Mouse (Mus musculus) forelimb bud, embryonic 11.5 days (tissue): ENCODE measurements around the gene Olfr963.
"Not testable (repeated sequence)": the region's sequence is repeated elsewhere in the genome, so short reads cannot be mapped to it uniquely, and the experiment has no call there.

Source experiments
- DNase-seq: peaks from one replicate; pipeline ENCODE4 v3.0.0-alpha.2; 2012; ENCODE audit warnings: low read depth, low spot score

Olfr963 gene

DNA sequence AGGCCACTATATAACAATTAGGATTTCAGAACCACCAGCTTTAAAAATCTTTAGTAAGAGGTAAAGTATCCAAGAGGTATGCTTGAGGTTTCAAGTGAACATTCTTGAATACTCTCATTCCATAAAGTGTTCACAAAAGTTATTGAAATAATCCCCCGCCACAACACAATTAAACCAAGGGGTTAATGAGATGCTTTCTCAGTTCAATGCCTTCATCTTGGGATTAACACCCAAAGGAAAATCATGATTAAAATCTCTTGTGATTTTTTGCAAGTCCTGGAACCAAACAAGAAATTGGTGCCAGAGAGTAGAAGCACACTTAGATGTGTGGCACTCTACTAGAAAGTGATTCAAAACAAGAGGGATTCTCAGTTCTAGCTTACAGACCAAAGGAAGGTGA, at the start of gene Olfr963:
TSS of gene Olfr963 (plus strand) at position 301 of the 400 bp plus-strand sequence.
- DNase-seq = no peak

DNA sequence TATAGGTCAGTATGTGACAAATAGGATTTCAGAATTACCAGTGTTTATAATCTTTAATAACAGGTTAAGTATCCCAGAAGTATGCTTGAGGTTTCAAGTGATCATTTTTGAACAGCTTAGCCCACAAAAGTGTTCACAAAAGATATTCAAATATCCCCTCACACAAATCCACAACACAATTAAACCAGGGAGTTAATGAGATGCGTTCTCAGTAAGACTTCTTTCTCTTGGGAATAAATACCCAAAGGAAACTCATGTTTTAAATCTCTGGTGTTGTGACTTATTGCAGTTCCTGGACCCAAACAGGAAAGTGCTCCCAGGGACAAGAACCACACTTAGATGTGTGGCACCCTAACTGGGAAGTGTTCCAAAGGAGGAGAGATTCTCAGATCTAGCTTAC, 45.9 kb upstream of the Olfr963 start, which contains the start of gene Olfr960:
TSS of gene Olfr960 (plus strand) at position 301 of the 400 bp plus-strand sequence.
- DNase-seq = no peak

DNA sequence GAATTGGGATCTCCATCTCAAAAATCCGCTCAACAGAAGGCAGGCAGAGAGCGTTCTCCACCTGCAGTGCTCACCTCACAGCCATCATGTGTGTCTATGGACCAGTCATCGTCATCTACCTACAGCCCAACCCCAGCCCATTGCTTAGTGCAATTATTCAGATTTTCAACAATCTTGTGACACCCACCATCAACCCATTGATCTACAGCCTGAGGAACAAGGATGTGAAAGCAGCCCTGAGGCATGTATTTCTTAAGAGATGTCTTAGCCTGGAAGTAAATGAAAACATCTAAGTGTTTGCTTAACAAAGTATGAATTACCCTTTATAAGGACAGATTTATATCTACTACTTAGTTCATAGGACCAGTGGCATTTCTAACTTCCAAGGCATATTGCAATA, 43.2 kb upstream of the Olfr963 start:
- no peak for DNase-seq

DNA sequence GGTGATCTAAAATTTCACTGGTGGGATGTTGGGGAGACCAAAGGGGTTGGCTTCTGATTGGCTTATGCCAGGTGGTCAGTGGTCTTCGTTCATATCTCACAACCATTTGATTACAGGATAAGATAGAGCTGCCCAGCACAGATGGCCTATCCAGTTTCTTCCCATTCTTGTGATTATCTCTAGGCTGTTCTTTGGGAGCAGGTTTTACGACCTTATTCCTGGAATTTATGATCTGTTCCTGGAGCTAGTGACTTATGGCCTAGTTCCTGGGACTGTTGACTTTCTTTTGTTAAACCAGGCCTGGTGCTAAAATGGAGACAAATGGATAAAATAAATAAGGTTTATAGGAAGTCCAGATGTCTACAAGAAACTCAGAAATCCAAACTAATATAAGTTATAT, 42.3 kb upstream of the Olfr963 start:
- no peak for DNase-seq

DNA sequence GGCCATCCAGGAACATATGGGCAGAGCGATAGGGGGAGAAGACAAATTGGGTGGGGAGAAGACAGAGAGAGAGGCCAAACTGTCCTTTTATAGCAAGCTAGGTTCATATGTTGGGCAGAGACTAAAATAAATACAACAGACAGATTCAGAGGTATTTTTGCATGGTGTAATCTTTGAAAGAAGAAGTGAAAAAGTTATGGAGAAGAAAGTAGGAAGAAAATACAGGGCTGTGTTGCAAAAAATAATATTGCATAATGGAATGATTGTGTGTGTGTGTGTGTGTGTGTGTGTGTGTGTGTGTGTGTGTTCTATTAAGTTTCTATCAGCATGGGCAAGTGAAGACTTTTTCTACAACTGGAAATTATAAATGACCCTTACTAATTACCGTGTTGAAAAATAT, 37.9 kb upstream of the Olfr963 start:
- no peak for DNase-seq

DNA sequence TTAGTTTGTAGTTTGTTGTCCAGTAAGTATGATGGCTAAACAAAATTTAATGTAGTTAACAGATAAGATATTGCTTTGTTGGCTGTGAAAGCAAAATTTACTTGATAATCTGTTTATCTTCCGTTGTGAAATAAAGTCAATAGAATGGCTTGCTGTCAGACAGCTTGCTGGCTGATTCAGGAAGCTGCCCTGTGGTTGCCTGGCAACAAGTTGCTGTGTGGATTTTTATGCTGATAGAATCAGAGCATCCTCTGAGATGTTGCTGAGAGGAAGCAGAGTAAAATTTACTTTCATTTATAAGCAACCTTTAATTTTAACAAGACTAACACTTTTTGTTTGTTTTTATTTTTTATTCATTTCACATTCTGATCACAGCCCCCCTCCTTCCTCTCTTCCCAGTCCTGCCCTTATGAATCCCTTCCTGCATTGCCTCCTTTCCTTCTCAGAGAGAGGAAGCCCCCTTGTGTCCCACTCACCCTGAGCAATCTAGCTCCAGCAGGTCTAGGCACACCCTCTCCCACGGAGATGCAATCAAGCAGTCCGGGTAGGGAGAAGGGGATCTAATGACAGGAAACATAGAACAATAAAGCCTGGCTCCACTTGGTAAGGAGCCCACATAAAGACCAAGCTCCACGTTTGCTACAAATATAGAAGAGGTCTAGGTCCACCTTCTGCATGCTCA, 33.0 kb upstream of the Olfr963 start:
- no peak for DNase-seq

DNA sequence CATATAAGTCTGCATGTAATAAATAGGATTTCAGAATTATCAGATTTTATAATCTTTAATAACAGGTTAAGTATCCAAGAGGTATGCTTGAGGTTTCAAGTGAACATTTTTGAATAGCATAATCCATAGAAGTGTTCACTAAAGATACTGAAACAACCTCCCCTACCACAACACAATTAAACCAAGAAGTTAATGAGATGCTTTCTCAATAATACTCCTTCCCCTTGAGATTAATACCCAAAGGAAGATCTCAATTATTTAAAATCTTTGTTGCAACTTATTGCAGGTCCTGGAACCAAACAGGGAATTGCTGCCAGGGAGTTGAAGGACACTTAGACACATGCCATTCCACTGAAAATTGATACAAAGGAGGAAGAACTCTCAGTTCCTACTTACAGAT, 22.2 kb upstream of the Olfr963 start, which contains the start of gene Olfr961:
TSS of gene Olfr961 (plus strand) at position 301 of the 400 bp plus-strand sequence.
- no peak for DNase-seq

DNA sequence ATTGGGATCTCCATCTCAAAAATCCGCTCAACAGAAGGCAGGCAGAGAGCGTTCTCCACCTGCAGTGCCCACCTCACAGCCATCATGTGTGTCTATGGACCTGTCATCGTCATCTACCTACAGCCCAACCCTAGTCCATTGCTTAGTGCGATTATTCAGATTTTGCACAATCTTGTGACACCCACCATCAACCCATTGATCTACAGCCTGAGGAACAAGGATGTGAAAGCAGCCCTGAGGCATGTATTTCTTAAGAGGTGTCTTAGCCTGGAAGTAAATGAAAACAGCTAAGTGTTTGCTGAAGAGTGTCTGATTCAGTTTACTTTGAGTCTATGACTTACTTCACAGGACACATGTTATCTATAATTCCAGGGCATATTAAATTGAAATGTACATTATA, 19.6 kb upstream of the Olfr963 start:
- no peak for DNase-seq

DNA sequence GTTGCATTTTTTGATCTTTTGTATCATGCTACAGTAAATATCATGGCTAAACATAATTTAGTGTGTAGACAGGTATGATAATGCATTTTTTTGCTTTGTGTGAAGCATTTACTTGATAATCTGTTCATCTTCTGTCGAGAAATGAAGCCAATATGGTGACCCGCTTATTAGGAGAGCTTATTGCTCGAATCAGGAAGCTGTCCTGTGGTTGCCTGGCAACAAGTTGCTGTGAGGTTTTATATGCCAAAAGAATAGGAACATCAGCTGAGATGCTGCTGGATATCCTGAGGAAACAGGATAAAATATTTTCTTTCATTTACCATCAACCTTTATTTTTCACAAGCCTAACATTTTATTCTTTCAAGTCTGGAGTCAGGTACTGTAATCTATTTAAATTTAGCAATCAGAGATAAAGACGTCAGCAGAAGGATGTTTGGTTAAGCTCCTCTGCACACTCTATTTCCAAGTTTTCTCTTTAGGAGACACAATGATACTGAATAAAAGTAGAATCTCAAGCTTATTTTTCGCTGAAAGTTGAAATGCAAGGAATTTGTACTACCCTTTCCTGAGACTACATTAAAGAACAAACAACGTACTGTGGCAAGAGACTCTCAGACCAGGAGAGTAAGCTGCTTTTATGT, 12.1 kb upstream of the Olfr963 start:
- no peak for DNase-seq

DNA sequence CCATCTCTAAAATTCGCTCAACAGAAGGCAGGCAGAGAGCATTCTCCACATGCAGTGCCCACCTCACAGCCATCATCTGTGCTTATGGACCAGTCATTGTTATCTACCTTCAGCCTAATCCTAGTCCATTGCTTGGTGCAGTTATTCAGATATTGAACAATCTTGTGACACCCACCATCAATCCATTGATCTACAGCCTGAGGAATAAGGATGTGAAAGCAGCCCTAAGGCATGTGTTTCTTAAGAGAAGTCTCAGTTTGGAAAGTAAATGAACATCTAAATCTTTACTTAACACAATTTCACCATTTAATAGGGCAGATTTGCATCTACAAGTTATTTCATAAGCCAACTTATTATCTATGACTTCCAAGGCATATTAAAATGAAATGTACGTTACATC, 2.7 kb downstream of the Olfr963 start:
- no peak for DNase-seq

DNA sequence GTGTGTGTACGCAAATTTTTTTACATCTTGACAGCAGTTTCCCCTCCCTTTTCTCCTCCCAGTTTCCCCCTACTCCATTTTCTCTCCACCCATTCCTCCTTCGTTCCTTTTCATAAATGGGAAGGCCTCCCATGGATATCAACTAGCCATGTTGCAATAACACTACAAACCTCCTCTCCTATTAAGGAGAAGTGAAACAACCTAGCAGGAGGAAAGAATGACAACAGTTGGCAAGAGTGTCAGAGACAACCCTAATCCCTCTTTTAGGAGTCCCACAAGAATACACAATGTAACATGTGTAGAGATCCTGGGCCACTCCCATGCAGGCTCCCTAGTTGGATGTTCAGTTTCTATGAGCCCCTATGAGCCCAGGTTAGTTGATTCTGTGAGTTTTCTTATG, 7.8 kb downstream of the Olfr963 start:
- no peak for DNase-seq

DNA sequence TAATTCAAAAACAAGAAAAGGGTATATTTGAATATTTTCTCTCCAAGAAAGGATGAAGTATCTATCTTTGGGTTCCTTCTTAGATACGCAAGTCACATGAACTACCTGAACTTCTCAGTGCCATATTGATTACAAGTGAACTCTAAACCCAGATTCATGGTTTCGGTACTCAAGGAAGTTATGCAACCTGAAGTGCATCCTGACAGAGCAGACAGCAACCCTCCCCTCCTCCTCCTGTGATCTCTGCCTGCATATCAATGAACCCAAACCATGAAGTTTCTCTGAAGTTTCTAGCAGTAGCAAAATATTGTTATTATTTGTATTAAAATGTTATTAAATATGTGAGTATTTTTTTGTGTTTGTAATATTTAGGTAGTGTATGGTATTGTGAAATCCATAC, 11.6 kb downstream of the Olfr963 start:
- no peak for DNase-seq

DNA sequence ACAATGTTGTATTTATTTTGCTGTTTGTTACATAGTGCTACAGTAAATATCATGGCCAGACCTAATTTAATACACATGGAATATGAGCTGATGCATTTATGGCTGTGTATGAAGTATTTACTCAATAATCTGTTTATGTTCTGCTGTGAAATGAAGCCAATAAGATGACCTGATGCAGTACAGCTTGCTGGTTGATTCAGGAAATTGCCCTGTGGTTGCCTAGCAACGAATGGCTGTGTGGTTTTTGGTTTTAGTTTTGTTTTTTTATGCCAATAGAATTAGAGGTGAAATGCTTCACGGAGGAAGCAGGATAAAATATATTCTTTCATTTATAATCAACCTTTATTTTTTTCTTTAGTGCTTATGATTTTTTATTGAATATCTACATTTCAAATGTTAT, 12.3 kb downstream of the Olfr963 start:
- DNase-seq = no peak

DNA sequence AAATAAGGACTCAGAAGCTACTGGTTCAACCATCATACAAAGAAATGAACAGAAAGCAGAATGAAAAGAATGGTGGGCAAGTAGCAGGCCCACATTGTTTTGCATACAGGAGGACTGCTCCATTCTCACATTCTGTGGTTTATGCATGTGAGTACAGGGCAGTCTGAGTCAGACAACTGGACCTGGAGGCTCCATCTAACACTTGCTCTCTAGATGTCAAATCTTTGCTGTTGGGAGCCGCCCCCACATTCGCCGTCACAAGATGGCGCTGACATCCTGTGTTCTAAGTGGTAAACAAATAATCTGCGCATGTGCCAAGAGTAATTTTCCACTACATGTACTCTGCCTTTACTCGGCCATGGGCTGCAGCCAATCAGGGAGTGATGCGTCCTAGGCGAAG, 34.1 kb downstream of the Olfr963 start:
- DNase-seq = not testable (repeated sequence)

DNA sequence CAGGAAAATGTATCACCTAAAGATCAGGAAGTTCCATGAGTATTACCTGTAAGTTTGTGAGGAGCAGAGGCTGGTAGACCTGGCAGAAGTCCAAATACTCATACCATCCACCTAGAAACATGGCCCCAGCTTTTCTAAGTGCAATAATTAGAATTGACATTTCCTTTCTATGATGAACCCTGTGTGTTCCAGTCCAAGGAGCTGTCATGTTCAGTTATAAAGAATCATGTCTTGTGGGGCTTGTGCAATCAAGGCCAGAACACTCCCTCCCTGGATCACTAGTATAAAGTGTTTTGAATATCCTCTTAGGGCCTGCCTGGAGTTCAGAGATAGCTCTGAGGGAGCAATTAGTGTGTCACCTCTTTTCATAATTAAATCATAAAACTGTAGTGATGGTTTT, 40.0 kb downstream of the Olfr963 start, which contains the start of gene Olfr149:
TSS of gene Olfr149 (minus strand) at position 101 of the 400 bp plus-strand sequence.
- no peak for DNase-seq

DNA sequence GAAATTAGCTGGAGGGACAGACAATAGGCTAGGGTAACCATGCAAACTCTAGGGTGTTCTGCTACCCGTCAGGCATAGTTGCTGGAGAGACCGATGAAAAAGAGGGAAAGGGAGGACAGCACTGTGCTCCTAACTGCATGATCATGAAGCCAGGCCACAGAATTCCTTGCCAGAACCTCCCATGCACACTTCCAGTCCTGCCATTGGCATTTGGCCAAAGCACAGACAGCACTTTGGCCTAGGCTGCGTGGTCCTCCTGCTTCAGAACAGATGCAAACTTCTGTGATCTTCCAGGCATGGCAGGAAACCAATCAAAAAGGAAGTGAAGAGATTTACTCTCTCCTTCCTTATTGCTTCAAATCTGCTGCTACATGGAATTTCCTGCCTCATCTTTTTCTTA, 42.0 kb downstream of the Olfr963 start:
- no peak for DNase-seq

DNA sequence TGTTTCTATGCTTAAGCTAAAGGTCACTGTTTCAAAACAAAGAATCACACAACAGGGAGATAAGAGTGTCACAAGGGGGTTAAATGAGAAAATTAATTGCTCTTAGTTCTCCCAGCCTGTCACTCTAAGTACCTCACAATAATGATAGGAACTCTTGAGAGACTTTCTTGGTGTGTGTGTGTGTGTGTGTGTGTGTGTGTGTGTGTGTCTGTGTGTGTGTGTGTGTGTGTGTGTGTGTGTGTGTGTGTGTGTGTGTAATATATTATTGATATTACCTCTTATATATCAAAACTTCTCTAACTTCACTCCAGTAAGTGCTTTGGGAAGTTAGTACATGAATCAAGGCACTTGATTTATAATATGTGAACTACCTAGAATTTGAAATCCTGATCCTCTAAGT, 44.0 kb downstream of the Olfr963 start, which contains the start of gene Olfr965:
TSS of gene Olfr965 (plus strand) at position 301 of the 400 bp plus-strand sequence.
- DNase-seq = no peak
